Mouse (Mus musculus) lung, embryonic 15.5 days (tissue): ENCODE measurements around the gene Tspan1. TPM values are rescaled to one million over a fixed set of nuclear protein-coding genes. Genes with fewer than 3 reads are reported as not detected.

Experiments used
- ATAC-seq: fragments of 200-750 bp; cut with Nextera tagmentation; 2 replicates; pipeline ENCODE4 v1.8.0; 2017; ENCODE audit warnings: moderate number of reproducible peaks, borderline replicate concordance; ENCODE audit not compliant: low FRiP score, low TSS enrichment; ENCODE audit errors: extremely low read depth
- H3K27ac ChIP-seq: fragments of 300-500 bp; sonication (generic); 2 replicates; pipeline ENCODE4 v1.5.1; 2015; ENCODE audit warnings: moderate library complexity, mild to moderate bottlenecking, inconsistent platforms
- H3K27me3 ChIP-seq: fragments of 300-500 bp; sonication (generic); 2 replicates; pipeline ENCODE4 v1.6.1; 2015; ENCODE audit warnings: inconsistent platforms
- H3K36me3 ChIP-seq: fragments of 300-500 bp; sonication (generic); 2 replicates; pipeline ENCODE4 v1.6.1; 2015; ENCODE audit warnings: inconsistent platforms
- H3K4me1 ChIP-seq: fragments of 300-500 bp; sonication (generic); 2 replicates; pipeline ENCODE4 v1.6.1; 2015; ENCODE audit warnings: inconsistent platforms
- H3K4me2 ChIP-seq: fragments of 300-500 bp; sonication (generic); 2 replicates; pipeline ENCODE4 v1.6.1; 2015; ENCODE audit warnings: inconsistent platforms, mild to moderate bottlenecking, moderate library complexity
- H3K4me3 ChIP-seq: fragments of 300-500 bp; sonication (generic); 2 replicates; pipeline ENCODE4 v1.5.1; 2015; ENCODE audit warnings: mild to moderate bottlenecking, inconsistent platforms
- H3K9ac ChIP-seq: fragments of 300-500 bp; sonication (generic); 2 replicates; pipeline ENCODE4 v1.6.1; 2015; ENCODE audit warnings: inconsistent platforms
- H3K9me3 ChIP-seq: fragments of 300-500 bp; sonication (generic); 2 replicates; pipeline ENCODE4 v1.6.1; 2016; ENCODE audit warnings: inconsistent platforms
- WGBS: fragments of 180-500 bp; shearing (Covaris S2); methylation state at CpG from one replicate; pipeline ENCODE4 v1.1.7; 2015; 5-methylcytosine and 5-hydroxymethylcytosine counted together
- polyA plus RNA-seq: library from polyadenylated mRNA; unstranded; fragments of >200 nt; fragmentation: Nextera tagmentation; extraction: Ambion mirVana; gene quantifications from 2 replicates; pipeline ENCODE4 v1.2.1, GENCODE M21; 2015

The Tspan1 gene
- polyA plus RNA-seq, 1 experiment from 2014 or later, result 10.6 TPM

DNA sequence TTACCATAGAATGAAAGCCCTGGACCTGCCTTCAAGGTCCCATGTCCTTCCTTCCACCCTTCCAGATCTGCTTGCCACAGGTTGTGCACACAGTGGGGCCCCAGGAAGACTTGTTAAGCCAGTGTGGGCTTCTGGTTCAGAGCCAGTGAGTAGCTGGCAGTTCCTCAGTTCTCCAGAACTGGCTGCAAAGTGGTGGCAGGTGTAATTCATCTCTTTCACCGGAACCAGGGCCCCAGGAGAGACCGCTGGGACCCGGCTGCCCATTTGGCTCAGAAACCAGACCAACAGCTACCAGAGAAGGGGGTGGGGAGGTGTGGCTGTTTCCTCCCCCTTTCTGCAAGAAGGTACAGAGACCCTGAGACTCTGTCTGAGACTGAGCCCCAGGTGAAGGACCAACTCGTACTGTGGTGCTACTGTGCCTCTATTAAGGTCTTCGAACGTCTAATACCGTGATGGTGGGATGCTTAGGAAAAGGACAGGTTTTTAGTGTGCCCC lies 24.0 kb downstream of the Tspan1 start:
- 7% methylated on average over 7 of the region's 7 CpGs for WGBS
- ATAC-seq, result peak; percentile 32; the same call in 1 of the 2 replicates

GRCm38 (mm10) chr4:116142269-116142668 lies 25.1 kb downstream of the Tspan1 start:
- Histone ChIP-seq H3K27ac (no peak overlapping the region), H3K36me3 (no peaks in the 10 kb centered on the region), H3K9me3 (no peaks in the 10 kb centered on the region), H3K4me1 (peaks cover 15% of the 10 kb centered on the region), H3K4me3 (no peak overlapping the region), H3K27me3 (no peaks in the 10 kb centered on the region), H3K4me2 (no peak overlapping the region), H3K9ac (no peak overlapping the region)
- WGBS, result 74% methylated on average over 7 of the region's 7 CpGs
- no peak for ATAC-seq

More for the DNA sequence above, 24.0 kb downstream of the Tspan1 start:
- Histone ChIP-seq H3K4me1 (peaks cover 15% of the 10 kb centered on the region), H3K27ac (no peak overlapping the region), H3K36me3 (no peaks in the 10 kb centered on the region), H3K9me3 (no peaks in the 10 kb centered on the region), H3K27me3 (no peaks in the 10 kb centered on the region), H3K4me3 (peak overlapping the region; percentile 63), H3K9ac (peak overlapping the region; percentile 56; the same call in 1 of the 2 replicates), H3K4me2 (peak overlapping the region; percentile 94)

GRCm38 (mm10) chr4:116141736-116142135 lies 25.7 kb downstream of the Tspan1 start:
- no peak for ATAC-seq
- WGBS, result 70% methylated on average over 1 of the region's 1 CpGs
- no peaks in the 10 kb centered on the region for H3K9me3 ChIP-seq
- no peak overlapping the region for H3K27ac ChIP-seq
- no peak overlapping the region for H3K9ac ChIP-seq
- H3K4me1 ChIP-seq, result peaks cover 15% of the 10 kb centered on the region
- no peaks in the 10 kb centered on the region for H3K27me3 ChIP-seq
- no peak overlapping the region for H3K4me2 ChIP-seq
- H3K36me3 ChIP-seq, result no peaks in the 10 kb centered on the region
- H3K4me3 ChIP-seq, result no peak overlapping the region

- 71% methylated on average over 7 of the region's 7 CpGs for WGBS
- no peak overlapping the region for H3K27ac ChIP-seq
- H3K27me3 ChIP-seq, result no peaks in the 10 kb centered on the region
These were observed 26.4 kb downstream of the Tspan1 start for GRCm38 (mm10) chr4:116140801-116141574.

DNA sequence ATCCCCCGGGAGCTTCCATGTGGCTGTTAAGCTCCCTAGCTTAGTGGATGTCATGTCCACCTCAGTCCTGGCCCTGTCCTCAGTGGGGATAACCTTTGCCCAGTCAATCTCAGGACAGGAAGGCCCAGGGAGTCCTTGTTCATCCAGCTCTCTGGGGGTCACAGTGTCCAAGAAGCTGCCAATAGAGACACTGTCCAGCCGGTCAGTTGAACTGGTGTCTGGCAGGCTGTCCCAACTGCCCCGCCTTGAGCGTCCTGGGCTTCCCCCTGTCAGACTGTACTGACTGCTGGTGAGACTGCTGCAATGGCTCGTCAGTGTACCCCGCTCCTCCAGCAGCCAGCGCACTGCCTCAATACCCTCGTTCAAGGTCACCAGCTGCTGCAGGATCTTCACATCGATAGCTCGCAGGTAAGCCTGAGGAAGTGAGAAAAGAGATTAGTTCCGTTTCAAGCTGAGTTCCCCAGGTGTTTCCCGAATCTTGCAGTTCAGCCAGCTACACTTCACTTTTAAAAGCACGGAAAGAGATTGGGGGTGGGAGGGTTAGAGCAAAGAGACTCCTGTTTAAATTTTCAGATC lies 29.9 kb downstream of the Tspan1 start:
- no peaks in the 10 kb centered on the region for H3K9me3 ChIP-seq
- 47% methylated on average over 13 of the region's 13 CpGs for WGBS
- H3K27me3 ChIP-seq, result no peaks in the 10 kb centered on the region
- no peak overlapping the region for H3K27ac ChIP-seq
- H3K4me3 ChIP-seq, result no peak overlapping the region
- ATAC-seq, result peak; percentile 59; the same call in 1 of the 2 replicates
- no peaks in the 10 kb centered on the region for H3K36me3 ChIP-seq
- H3K4me2 ChIP-seq, result no peak overlapping the region
- no peak overlapping the region for H3K9ac ChIP-seq
- peaks cover 4% of the 10 kb centered on the region; the same call in 1 of the 2 replicates for H3K4me1 ChIP-seq

More at GRCm38 (mm10) chr4:116140801-116141574, 26.4 kb downstream of the Tspan1 start:
- H3K9ac ChIP-seq, result no peak overlapping the region
- no peaks in the 10 kb centered on the region for H3K9me3 ChIP-seq
- no peak overlapping the region for H3K4me2 ChIP-seq
- ATAC-seq, result no peak
- H3K36me3 ChIP-seq, result no peaks in the 10 kb centered on the region
- peaks cover 15% of the 10 kb centered on the region for H3K4me1 ChIP-seq
- H3K4me3 ChIP-seq, result no peak overlapping the region

DNA sequence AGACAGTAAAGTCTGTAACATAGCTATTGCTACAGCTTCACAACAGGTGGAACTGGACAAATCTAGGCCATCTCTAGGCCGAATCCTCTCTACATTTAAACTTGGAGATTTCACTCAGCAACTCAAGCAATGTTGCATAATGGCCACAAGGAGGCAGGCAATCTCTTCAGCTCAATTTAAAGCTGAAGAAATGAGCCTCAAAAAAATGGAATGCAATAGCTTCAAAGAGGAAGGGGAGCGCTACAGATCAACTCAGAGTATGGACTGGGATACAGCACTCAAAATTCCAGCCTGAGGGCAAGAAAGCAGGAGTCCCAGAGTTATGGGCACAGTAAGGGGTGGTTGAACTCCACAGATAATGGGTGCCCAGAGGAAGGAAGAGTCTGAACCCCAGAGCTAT lies 32.4 kb downstream of the Tspan1 start:
- Histone ChIP-seq H3K36me3 (no peaks in the 10 kb centered on the region), H3K27me3 (no peaks in the 10 kb centered on the region), H3K9me3 (no peaks in the 10 kb centered on the region), H3K4me2 (no peak overlapping the region), H3K27ac (no peak overlapping the region), H3K4me1 (peaks cover 4% of the 10 kb centered on the region; the same call in 1 of the 2 replicates), H3K4me3 (no peak overlapping the region), H3K9ac (no peak overlapping the region)
- 17% methylated on average over 2 of the region's 2 CpGs for WGBS
- no peak for ATAC-seq

DNA sequence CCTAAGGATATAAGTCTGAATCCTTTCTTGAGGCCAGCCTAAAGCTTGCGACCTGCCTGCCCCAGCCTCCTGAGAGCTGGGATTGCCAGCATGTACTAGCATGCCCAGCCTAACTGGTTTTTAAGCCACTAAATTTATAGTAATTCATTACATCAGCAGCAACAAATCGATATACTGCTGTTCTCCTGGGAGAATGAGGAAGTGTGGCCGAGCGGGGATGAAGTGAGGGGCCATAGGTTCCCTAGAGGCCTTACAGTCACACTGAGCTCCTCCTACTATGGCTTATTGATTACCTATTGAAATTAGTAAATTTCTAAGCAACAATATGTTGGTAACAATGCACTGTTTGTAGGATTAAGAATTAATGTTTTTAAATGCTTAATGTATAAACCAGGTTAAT lies 34.3 kb downstream of the Tspan1 start:
- Histone ChIP-seq H3K4me1 (peaks cover 4% of the 10 kb centered on the region; the same call in 1 of the 2 replicates), H3K4me3 (no peak overlapping the region), H3K36me3 (no peaks in the 10 kb centered on the region), H3K27ac (no peak overlapping the region), H3K4me2 (no peak overlapping the region), H3K9ac (no peak overlapping the region), H3K27me3 (no peaks in the 10 kb centered on the region), H3K9me3 (no peaks in the 10 kb centered on the region)
- WGBS, result 83% methylated on average over 4 of the region's 4 CpGs
- ATAC-seq, result no peak

DNA sequence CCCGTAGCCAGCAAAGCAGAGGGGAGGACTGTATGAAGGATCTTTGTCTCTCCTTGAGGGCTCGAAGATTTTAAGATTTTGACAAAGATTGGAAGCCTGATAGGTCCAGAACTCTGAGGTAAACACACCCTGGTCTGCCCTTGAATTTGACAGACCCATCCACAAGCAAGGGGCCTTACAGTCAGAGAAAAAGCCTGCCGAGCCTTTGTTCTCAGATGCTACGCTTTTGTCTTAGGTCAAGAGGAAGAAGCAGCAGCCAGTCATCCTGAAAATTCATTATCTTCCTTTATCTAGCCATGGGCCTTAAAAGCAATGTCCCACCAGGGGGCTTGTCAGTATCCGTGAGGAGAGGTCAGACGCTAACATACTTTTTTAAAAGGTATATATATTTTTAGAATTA lies 39.4 kb downstream of the Tspan1 start:
- H3K4me3 ChIP-seq, result no peak overlapping the region
- no peak overlapping the region for H3K9ac ChIP-seq
- WGBS, result 75% methylated on average over 6 of the region's 6 CpGs
- H3K4me2 ChIP-seq, result no peak overlapping the region
- no peaks in the 10 kb centered on the region for H3K9me3 ChIP-seq
- no peak for ATAC-seq
- H3K27ac ChIP-seq, result no peak overlapping the region
- no peaks in the 10 kb centered on the region for H3K36me3 ChIP-seq
- no peaks in the 10 kb centered on the region for H3K27me3 ChIP-seq
- peaks cover 14% of the 10 kb centered on the region for H3K4me1 ChIP-seq

DNA sequence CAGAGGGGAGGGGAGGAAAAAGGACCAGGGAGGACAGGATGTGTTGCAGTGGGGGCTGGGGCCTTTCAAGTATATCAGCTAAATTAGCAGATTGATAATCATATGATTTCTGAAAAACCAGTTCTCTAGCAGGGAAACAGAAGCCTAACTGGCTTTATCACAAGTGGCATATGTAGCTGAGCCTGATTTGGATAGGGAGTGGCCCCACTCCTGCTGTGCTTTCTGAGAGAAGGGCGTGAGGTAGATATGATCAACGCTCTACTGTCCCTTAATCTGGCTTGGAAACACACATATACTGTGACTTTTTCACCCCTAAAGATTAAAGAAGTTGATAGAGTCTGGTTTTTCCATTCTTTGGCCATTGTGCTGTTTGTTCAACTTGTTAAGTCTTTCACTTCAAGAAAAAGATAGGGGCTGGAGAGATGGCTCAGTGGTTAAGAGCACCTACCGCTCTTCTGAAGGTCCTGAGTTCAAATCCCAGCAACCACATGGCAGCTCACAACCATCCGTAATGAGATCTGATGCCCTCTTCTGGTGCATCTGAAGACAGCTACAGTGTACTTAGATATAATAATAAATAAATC lies 41.5 kb downstream of the Tspan1 start:
- Histone ChIP-seq H3K4me2 (no peak overlapping the region), H3K4me3 (no peak overlapping the region), H3K27ac (no peak overlapping the region), H3K9ac (no peak overlapping the region), H3K9me3 (no peaks in the 10 kb centered on the region), H3K4me1 (peaks cover 20% of the 10 kb centered on the region), H3K36me3 (no peaks in the 10 kb centered on the region), H3K27me3 (no peaks in the 10 kb centered on the region)
- WGBS, result 93% methylated on average over 4 of the region's 4 CpGs
- ATAC-seq, result no peak

- Histone ChIP-seq H3K9ac (peak within 1 kb of the TSS; percentile 56), H3K4me1 (peaks cover 20% of the 10 kb centered on the region), H3K27ac (peak within 1 kb of the TSS; percentile 66), H3K36me3 (0 out of 2 replicates have a peak, but pooled peaks cover under 1% of the 10 kb centered on the region), H3K27me3 (no peaks in the 10 kb centered on the region), H3K9me3 (no peaks in the 10 kb centered on the region), H3K4me3 (peak within 1 kb of the TSS; percentile 59), H3K4me2 (peak within 1 kb of the TSS; percentile 68)
- WGBS, result 4% methylated on average over 24 of the region's 24 CpGs
- ATAC-seq, result peak; percentile 96
These were observed 43.5 kb downstream of the Tspan1 start, which contains the start of the genes Rad54l and Pomgnt1 for GRCm38 (mm10) chr4:116123602-116124519. TSS of gene Rad54l (minus strand) at chr4:116123690. TSS of gene Pomgnt1 (plus strand) at chr4:116123840.

GRCm38 (mm10) chr4:116122762-116123161 lies 44.6 kb downstream of the Tspan1 start:
- WGBS, result 0% methylated on average over 1 of the region's 1 CpGs
- H3K9ac ChIP-seq, result peak overlapping the region; percentile 53
- H3K4me1 ChIP-seq, result peaks cover 20% of the 10 kb centered on the region
- H3K27me3 ChIP-seq, result no peaks in the 10 kb centered on the region
- H3K9me3 ChIP-seq, result no peaks in the 10 kb centered on the region
- no peak overlapping the region for H3K27ac ChIP-seq
- no peak for ATAC-seq
- H3K4me2 ChIP-seq, result peak overlapping the region; percentile 68
- H3K4me3 ChIP-seq, result peak overlapping the region; percentile 59
- H3K36me3 ChIP-seq, result 0 out of 2 replicates have a peak, but pooled peaks cover 5% of the 10 kb centered on the region
